Mouse (Mus musculus): ENCODE measurements around the gene Pafah1b3. TPM values are rescaled to one million over a fixed set of nuclear protein-coding genes. Genes with fewer than 3 reads are reported as not detected.
A peak's percentile ranks its signal among the peaks of the same experiment; 100 is the strongest.
"Not testable (repeated sequence)": the region's sequence is repeated elsewhere in the genome, so short reads cannot be mapped to it uniquely, and the experiment has no call there.

Gene Pafah1b3
- 566 and 571 TPM in 2 replicates for polyA plus RNA-seq (2015; fragmentation: Nextera tagmentation; extraction: Ambion mirVana)

DNA sequence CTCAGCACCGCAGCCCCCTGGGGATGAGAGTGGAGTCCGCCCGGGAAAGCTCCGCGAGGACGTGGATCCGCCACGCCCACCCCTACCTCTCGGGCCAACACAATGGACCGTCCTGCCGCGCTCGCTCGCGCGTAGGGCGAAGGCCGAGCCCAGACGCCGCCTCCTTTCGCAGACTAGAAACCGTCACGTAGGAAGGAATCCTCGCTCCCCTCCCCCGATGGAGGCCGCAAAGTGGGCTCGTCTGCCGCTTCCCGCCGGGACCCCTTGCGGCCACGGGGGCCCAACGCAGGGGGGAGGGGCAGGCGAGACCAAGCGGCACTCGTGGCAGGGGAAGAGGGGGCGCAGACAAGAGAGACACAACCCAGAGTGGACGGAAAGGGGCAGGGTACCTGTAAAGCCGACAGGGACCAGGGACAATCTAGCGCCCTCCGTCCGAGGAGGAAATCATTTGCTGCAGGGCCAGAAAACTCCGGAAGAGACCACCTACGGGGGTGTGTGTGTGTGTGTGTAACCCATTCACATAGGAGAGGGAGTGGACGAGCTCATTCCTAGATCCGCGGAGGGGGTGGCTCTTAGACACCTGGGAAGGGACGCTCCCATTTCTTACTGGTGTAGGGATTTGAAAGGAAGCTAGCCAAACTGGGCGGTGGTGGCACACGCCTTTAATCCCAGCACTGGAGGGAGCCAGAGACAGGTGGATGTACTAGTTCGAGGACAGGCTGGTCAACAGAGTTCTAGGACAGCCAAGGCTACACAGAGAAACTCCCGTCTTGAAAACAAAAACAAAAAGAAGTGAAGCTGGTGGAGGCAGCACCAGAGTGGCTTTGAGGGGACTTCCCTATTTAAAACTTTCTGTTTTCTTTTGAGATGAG is at the start of gene Pafah1b3:
Gene Pafah1b3 (minus strand): TSS at position 533 of the 872 bp plus-strand sequence.
- Histone ChIP-seq H3K9me3 (ENCODE audit: control insufficient read depth, low read length) (no peaks in the 10 kb centered on the region), H3K4me1 (ENCODE audit: control insufficient read depth, insufficient read depth, low read depth, low read length) (peaks cover 16% of the 10 kb centered on the region), H3K4me3 (ENCODE audit: low read length) (peak within 1 kb of the TSS; percentile 81), H3K27me3 (replicated peaks; ENCODE audit: control insufficient read depth, insufficient read depth, low read length) (no peaks in the 10 kb centered on the region), H3K27ac (ENCODE audit: low read depth, low read length) (peak within 1 kb of the TSS; percentile 97), H3K36me3 (ENCODE audit: control insufficient read depth, insufficient read depth, low read length) (peaks cover 20% of the 10 kb centered on the region), H3K9ac (ENCODE audit: low read depth, low read length) (peak within 1 kb of the TSS; percentile 84), H3K4me2 (ENCODE audit: low read length) (peak within 1 kb of the TSS; percentile 73)
- ATAC-seq = peak; percentile 91
- under 1% methylated on average over 50 of the region's 52 CpGs for WGBS

DNA sequence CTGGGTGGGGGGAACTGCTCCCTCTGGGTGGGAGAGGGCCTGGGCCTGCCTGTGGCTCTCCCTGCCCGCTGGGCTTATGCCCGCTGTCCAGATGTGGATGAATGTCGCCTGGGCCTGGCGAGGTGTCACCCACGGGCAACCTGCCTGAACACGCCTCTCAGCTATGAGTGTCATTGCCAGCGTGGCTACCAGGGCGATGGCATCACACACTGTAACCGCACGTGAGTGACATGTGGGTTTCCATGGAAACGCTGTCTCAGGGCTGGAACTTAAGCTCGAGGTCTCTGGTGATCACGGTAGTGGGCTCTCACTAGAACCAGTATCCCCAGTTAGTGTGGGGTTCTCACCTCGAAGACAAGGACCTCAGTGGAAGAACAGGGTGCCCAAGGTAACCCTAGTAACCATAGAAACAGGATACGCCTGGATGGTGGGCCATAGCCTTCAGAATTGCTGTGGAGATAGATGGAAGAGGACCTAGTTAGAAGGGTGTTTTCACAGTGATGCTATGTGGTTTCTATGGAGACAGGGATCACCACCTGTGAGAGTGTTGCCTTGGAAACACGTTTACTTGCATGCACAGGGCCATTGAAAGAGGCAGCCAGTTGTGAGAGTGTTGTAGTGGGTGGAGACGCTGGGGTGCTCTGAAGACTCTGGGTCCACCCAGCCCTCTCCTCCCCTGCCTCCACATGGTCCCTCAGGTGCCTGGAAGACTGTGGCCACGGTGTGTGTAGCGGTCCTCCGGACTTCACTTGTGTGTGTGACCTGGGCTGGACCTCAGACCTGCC is 43.4 kb upstream of the Pafah1b3 start:
- no peak overlapping the region for H3K4me3 ChIP-seq (ENCODE audit: low read length)
- H3K27me3 ChIP-seq (replicated peaks; ENCODE audit: control insufficient read depth, insufficient read depth, low read length) = no peaks in the 10 kb centered on the region
- H3K27ac ChIP-seq (ENCODE audit: low read depth, low read length) = no peak overlapping the region
- WGBS = 66% methylated on average over 20 of the region's 20 CpGs
- H3K4me1 ChIP-seq (ENCODE audit: control insufficient read depth, insufficient read depth, low read depth, low read length) = no peaks in the 10 kb centered on the region; the same call in 1 of the 2 replicates
- no peak overlapping the region for H3K9ac ChIP-seq (ENCODE audit: low read depth, low read length)
- H3K36me3 ChIP-seq (ENCODE audit: control insufficient read depth, insufficient read depth, low read length) = peaks cover 41% of the 10 kb centered on the region
- no peak overlapping the region for H3K4me2 ChIP-seq (ENCODE audit: low read length)
- peak; percentile 73 for ATAC-seq
- H3K9me3 ChIP-seq (ENCODE audit: control insufficient read depth, low read length) = no peaks in the 10 kb centered on the region

DNA sequence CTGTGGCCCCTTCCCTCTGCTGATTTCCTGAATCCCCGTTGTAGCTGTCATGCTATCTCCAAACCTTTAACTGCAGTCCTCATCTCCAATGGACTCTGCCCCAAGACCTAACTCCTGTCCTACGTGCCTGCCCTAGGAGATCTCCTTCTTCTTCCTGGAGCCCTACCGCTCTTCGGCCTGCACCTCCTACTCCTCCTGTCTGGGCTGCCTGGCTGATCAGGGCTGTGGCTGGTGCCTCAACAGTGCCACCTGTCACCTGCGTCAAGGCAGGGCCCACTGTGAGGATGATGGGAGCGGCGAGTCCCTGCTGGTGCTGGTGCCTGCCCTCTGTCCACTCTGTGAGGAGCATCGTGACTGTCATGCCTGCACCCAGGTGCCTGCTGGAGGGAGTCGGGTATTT is 41.5 kb upstream of the Pafah1b3 start:
- H3K9me3 ChIP-seq (ENCODE audit: control insufficient read depth, low read length) = no peaks in the 10 kb centered on the region
- no peak for ATAC-seq
- peaks cover 47% of the 10 kb centered on the region for H3K36me3 ChIP-seq (ENCODE audit: control insufficient read depth, insufficient read depth, low read length)

DNA sequence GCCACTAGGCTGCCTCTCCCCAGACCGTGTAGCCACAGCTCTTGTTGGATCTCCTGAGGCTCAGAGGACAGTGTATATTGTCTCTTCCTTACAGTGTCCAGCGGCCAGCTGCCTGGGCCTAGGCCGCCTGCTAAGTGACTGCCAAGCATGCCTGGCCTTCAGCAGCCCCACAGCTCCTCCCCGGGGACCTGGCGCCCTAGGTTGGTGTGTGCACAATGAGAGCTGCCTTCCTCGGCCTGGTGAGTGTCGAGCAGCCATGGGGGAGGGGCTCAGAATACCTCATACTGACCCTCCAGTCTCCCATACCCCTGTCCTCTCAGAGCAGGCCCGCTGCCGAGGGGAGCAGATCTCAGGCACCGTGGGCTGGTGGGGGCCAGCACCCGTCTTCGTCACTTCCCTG is 36.7 kb upstream of the Pafah1b3 start:
- Histone ChIP-seq H3K9me3 (ENCODE audit: control insufficient read depth, low read length) (no peaks in the 10 kb centered on the region), H3K4me2 (ENCODE audit: low read length) (no peak overlapping the region), H3K9ac (ENCODE audit: low read depth, low read length) (no peak overlapping the region), H3K27ac (ENCODE audit: low read depth, low read length) (no peak overlapping the region), H3K4me1 (ENCODE audit: control insufficient read depth, insufficient read depth, low read depth, low read length) (no peaks in the 10 kb centered on the region), H3K4me3 (ENCODE audit: low read length) (no peak overlapping the region), H3K27me3 (replicated peaks; ENCODE audit: control insufficient read depth, insufficient read depth, low read length) (no peaks in the 10 kb centered on the region), H3K36me3 (ENCODE audit: control insufficient read depth, insufficient read depth, low read length) (peaks cover 41% of the 10 kb centered on the region)
- WGBS = 85% methylated on average over 12 of the region's 12 CpGs
- ATAC-seq = no peak

More for the DNA sequence above, 41.5 kb upstream of the Pafah1b3 start:
- Histone ChIP-seq H3K27me3 (replicated peaks; ENCODE audit: control insufficient read depth, insufficient read depth, low read length) (no peaks in the 10 kb centered on the region), H3K4me3 (ENCODE audit: low read length) (no peak overlapping the region), H3K4me2 (ENCODE audit: low read length) (no peak overlapping the region), H3K9ac (ENCODE audit: low read depth, low read length) (no peak overlapping the region), H3K4me1 (ENCODE audit: control insufficient read depth, insufficient read depth, low read depth, low read length) (no peaks in the 10 kb centered on the region; the same call in 1 of the 2 replicates), H3K27ac (ENCODE audit: low read depth, low read length) (no peak overlapping the region)
- 93% methylated on average over 9 of the region's 9 CpGs for WGBS

DNA sequence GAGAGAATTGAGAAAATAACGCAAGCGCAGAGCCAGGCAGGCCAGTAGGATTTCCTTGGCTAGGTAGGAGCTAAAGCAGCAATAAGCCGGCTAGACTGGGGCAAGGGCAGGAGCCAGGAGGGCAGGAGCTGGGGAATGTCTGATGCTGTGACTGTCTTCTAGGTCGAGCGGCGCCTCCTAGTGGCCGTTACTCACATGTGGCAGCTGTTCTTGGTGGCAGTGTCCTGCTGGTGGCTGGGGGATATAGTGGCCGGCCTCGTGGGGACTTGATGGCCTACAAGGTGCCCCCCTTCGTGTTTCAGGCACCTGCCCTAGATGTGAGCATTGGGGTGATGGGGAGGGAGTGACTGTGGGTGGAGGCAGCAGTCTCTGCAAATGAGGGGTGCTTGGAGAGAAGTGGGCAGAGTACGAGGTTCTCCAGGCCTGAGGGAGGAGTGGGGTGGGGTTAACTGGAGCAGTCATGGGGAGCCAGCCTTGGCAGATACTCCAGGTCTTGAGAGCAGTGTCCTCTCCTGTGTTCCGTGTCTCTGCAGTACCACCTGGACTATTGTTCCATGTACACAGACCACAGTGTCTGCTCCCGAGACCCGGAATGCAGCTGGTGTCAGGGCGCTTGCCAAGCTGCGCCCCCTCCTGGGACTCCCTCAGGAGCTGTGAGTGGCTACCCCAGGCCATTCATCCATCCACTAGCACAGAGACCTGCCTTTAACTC is 36.0 kb upstream of the Pafah1b3 start:
- WGBS = 32% methylated on average over 16 of the region's 16 CpGs
- Histone ChIP-seq H3K4me3 (ENCODE audit: low read length) (no peak overlapping the region), H3K9ac (ENCODE audit: low read depth, low read length) (no peak overlapping the region), H3K4me2 (ENCODE audit: low read length) (no peak overlapping the region), H3K27me3 (replicated peaks; ENCODE audit: control insufficient read depth, insufficient read depth, low read length) (no peaks in the 10 kb centered on the region), H3K4me1 (ENCODE audit: control insufficient read depth, insufficient read depth, low read depth, low read length) (no peaks in the 10 kb centered on the region), H3K9me3 (ENCODE audit: control insufficient read depth, low read length) (no peaks in the 10 kb centered on the region), H3K36me3 (ENCODE audit: control insufficient read depth, insufficient read depth, low read length) (peaks cover 42% of the 10 kb centered on the region), H3K27ac (ENCODE audit: low read depth, low read length) (no peak overlapping the region)
- ATAC-seq = 0 out of 2 replicates have a peak, but pooled peaks have one; percentile 57

DNA sequence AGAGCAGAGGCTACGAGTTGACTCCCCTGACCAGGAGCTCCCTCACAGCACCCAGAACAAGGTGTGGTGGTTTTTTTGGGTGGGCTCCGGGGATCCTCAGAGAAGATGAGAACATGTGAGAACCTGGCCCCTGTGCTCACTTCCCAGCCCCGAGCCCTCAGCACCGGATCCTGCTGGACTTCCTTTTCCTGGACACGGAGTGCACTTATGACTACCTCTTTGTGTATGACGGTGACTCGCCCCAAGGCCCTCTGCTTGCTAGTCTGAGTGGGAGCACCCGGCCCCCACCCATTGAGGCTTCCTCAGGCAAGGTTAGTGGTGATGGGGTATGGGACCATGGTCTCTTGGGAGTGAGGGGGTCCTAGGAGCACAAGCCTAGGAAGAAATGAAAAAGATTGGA is 28.4 kb upstream of the Pafah1b3 start:
- Histone ChIP-seq H3K4me3 (ENCODE audit: low read length) (no peak overlapping the region), H3K4me2 (ENCODE audit: low read length) (no peak overlapping the region), H3K9ac (ENCODE audit: low read depth, low read length) (no peak overlapping the region), H3K4me1 (ENCODE audit: control insufficient read depth, insufficient read depth, low read depth, low read length) (peaks cover 9% of the 10 kb centered on the region), H3K9me3 (ENCODE audit: control insufficient read depth, low read length) (no peaks in the 10 kb centered on the region), H3K27me3 (replicated peaks; ENCODE audit: control insufficient read depth, insufficient read depth, low read length) (no peaks in the 10 kb centered on the region), H3K27ac (ENCODE audit: low read depth, low read length) (no peak overlapping the region), H3K36me3 (ENCODE audit: control insufficient read depth, insufficient read depth, low read length) (peaks cover 26% of the 10 kb centered on the region)
- WGBS = 94% methylated on average over 8 of the region's 8 CpGs
- ATAC-seq = no peak

DNA sequence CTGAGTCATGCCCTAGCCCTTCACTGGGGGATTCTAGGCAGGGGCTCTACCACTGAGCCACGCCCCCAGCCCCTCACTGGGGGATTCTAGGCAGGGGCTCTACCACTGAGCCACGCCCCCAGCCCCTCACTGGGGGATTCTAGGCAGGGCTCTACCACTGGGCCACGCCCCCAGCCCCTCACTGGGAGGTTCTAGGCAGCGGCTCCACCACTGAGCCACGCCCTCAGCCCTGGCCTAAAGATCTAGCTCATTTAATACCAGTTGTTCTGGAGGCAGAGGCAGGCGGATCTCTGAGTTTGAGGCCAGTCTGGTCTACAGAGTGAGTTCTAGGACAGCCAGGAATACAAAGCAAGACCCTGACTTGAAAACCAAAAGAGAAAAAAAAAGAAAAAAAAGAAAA is 27.6 kb upstream of the Pafah1b3 start:
- ATAC-seq; H3K4me1 ChIP-seq (ENCODE audit: control insufficient read depth, insufficient read depth, low read depth, low read length); H3K27ac ChIP-seq (ENCODE audit: low read depth, low read length); H3K4me2 ChIP-seq (ENCODE audit: low read length); H3K27me3 ChIP-seq (replicated peaks; ENCODE audit: control insufficient read depth, insufficient read depth, low read length); H3K9ac ChIP-seq (ENCODE audit: low read depth, low read length); H3K4me3 ChIP-seq (ENCODE audit: low read length); H3K9me3 ChIP-seq (ENCODE audit: control insufficient read depth, low read length): not testable (repeated sequence)
- WGBS = 90% methylated on average over 5 of the region's 6 CpGs
- H3K36me3 ChIP-seq (ENCODE audit: control insufficient read depth, insufficient read depth, low read length) = peaks cover 19% of the 10 kb centered on the region; the same call in 1 of the 2 replicates

DNA sequence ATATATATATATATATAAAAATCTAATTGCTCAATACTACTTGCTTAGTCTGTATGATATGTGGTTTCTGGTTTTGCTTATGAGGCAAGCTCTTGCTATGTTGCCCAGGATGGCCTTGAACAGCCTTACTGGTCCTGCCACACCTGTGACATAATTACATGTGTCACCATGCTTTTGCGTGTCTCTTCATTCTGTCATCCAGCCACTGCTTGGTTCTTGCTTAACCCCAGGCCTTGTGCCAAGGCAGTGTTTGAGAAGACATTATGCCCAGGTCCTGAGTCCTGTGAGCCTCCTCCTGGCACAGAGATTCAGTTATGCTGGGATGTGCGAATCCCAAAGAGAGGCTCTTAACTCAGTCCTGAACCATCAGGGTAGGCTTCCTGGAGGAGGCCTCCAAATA is 25.4 kb upstream of the Pafah1b3 start:
- H3K4me3 ChIP-seq (ENCODE audit: low read length) = no peak overlapping the region
- H3K9ac ChIP-seq (ENCODE audit: low read depth, low read length) = no peak overlapping the region
- H3K27ac ChIP-seq (ENCODE audit: low read depth, low read length) = no peak overlapping the region
- 89% methylated on average over 2 of the region's 2 CpGs for WGBS
- peaks cover 6% of the 10 kb centered on the region; the same call in 1 of the 2 replicates for H3K36me3 ChIP-seq (ENCODE audit: control insufficient read depth, insufficient read depth, low read length)
- peaks cover 9% of the 10 kb centered on the region for H3K4me1 ChIP-seq (ENCODE audit: control insufficient read depth, insufficient read depth, low read depth, low read length)
- H3K9me3 ChIP-seq (ENCODE audit: control insufficient read depth, low read length) = no peaks in the 10 kb centered on the region
- H3K27me3 ChIP-seq (replicated peaks; ENCODE audit: control insufficient read depth, insufficient read depth, low read length) = no peaks in the 10 kb centered on the region
- ATAC-seq = no peak
- H3K4me2 ChIP-seq (ENCODE audit: low read length) = no peak overlapping the region

Measured in hindbrain, embryonic 16.5 days (tissue).